Mouse (Mus musculus): ENCODE measurements around the gene Naa40.

Naa40 gene

DNA sequence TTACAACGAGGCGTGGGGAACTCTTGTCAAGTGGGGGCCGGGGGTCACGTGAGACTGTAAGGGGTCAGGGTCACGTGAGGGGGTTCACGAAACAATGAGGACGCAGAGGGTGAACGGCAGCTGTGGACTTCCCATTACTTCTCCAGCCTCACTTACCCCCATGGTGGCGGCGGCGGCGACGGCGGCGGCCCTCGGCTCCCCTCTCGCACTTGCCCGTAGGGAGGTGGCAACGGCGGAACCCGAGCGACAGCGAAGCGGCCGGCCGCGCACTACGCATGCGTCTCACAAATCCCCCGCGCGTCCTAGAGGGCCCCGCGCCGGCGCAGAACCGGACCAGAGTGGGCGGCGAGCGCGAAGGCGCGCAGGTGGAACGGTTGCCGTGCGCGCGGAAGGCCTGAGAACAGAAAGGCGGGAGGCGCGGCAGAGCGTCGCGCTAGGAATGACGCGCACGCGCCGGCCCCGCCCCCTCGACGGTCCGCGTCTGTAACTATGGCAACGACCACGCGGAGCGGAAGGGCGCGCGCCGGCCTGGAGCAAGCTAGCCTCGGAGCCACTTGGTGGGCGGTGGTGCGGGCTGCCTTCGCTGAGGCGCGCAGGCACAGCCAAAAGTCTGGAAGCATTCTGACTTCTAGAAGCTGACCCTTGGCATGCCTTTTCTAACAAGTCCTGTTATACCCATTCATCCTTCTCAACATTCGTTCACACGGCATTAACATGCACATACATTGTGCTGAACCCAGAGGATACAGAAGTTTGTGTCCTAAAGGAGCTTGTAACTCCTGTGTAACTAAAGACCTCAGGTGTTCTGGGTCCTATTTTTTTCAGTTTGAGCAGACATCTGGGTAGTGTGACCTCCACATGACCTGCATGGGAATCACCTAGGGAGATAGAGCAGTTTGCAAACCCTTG lies at the start of gene Naa40:
Gene Naa40, minus strand, starts transcription at position 402 of the 909 bp plus-strand sequence.
- peak; percentile 93 for DNase-seq (ENCODE audit: low read depth, low spot score)

- no peak for DNase-seq (ENCODE audit: low read depth, low spot score)
Observed at GRCm38 (mm10) chr19:7289767-7290166, 48.8 kb upstream of the Naa40 start.

DNA sequence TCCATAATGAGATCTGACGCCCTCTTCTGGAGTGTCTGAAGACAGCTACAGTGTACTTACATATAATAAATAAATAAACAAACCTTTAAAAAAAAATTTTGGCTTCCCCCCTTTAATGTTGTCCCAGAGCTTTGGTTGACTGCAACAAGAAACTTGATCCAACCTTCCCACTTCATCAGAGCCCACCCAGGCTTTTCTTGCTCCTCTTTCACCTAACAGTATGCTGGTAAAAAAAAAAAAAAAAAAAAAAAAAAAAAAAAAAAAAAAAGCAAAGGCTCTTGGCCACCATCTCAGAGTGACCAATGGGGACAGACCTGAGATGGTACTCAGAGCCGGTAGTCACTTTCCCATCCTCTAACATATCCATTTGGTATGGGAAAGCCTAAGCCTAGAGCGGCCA lies 47.3 kb upstream of the Naa40 start:
- no peak for DNase-seq (ENCODE audit: low read depth, low spot score)

DNA sequence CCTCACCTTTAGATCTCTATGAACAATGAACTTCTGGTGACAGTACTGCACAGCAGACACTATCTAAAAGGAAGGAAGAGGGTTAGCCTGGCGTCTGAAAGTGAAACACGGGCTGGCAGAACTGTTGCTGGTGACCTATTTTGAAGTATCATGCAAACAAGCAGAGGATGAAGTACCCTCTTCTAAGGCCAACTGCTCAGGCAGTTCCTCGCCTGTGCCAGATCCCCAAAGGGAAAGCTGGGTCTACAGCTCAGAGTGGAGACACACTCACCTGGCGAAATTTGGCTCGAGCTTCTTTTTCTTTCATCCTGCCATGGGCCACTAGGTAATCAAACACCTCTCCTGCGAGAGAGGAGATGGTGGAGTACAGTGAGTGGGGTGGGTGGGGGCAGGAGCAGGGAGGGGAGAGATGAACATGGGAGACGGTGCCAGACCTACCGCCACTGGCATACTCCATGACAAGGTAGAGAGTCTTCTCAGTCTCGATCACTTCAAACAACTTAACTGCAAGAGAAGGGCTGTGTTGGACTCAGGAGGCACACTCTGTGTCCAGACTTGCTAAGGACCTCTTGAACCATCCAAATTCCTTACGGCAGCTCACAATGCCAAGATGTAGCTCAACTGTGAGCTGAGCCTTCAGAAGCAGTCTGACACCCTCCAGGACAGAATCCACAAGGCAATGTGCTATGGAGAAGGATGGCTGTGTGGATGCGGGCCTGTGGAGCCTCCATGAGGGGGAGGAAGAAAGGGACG lies 45.8 kb upstream of the Naa40 start:
- no peak for DNase-seq (ENCODE audit: low read depth, low spot score)

DNA sequence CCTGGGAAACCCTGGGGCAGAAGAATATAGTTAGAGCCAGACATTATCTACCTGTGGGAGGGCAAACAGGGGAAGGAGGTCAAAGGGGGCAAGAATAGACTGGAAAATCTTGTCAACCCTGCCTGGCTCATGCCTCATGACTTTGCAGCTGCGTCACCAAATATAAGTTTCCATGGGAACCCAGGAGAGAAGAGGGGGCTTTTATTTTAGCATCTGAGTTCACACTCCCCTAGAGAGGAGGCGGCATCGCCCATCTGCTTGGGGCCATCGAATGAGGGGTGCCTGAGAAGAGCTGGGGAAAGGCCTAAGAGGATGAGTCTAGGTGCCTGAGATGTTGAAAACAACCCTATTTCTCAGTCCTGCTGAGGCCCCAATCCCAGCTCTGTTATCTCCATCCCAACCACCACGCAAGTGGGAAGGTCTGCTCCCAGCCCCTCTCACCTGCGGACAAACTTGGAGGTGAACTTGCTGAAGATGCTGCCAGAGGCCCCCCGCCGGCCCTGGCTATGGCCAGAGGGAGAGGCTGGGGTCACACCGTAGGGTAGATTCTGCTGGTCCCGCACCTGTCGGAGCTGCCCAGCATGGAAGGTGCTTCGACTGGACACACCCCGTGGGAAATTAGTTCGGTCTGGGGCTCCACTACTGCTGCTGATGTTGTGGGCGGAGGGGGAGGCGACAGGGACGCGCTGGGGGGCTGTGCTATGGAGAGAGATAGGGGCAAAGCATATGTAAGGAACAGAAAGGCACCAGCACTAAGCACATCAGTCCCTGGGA lies 39.8 kb upstream of the Naa40 start:
- DNase-seq (ENCODE audit: low read depth, low spot score) = peak; percentile 13

DNA sequence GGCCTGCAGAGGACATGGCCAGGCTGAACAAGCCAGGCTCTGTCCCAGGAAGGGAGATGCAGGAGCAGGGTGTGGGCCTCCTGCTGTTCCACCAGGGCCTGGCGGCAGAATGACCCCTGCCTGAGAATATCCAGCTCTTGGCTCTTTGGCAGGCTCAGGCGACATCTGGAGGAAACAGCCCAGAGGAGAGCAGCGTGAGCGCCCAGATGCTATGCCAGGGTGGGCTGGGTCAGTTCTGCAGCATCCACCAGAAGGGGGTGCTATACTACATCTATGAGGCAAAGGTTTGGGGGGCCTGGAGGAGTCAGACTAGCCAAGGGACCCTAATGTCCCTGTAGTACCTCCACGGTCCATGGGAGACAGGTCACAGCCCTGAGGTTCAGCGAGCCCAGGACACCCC lies 38.1 kb upstream of the Naa40 start:
- peak; percentile 72 for DNase-seq (ENCODE audit: low read depth, low spot score)

DNA sequence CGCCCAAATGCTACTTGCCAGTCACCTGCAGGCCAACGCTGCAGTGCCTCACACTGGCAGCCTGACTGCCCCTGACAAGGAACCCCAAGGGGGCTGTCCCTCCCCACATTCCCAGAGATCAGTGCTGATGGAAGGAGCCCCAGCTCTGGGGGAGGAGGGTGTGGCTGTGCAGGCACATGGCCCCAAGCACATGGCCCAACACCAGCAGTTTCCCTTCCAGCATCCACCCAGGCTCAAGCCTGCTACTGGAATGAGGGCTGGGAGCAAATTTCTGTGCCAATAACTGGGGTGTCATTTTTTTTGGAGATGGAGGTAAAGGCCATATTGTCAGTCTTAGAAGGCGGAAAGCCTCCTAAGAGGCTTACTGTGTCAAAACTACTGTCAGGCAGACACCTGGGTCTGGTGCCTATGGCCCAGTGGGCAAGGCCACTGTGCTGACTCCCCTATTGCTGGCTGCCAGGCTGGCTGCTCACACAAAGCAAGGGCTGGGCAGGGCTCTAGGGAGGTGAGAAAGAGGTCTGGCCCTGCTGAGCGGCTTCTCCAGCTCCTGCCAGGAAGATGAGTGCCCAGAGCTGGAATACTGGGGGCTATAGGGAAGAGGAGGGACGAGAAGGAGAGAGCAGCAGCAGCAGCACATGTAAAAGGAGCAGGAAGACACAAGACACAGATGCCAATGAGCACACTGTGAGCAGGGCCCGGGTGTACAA lies 37.4 kb upstream of the Naa40 start:
- peak; percentile 39 for DNase-seq (ENCODE audit: low read depth, low spot score)

- DNase-seq (ENCODE audit: low read depth, low spot score) = peak; percentile 48
Observed at GRCm38 (mm10) chr19:7276796-7277195, 35.8 kb upstream of the Naa40 start.

- peak; percentile 30 for DNase-seq (ENCODE audit: low read depth, low spot score)
Observed at GRCm38 (mm10) chr19:7276053-7276659, 35.2 kb upstream of the Naa40 start.

DNA sequence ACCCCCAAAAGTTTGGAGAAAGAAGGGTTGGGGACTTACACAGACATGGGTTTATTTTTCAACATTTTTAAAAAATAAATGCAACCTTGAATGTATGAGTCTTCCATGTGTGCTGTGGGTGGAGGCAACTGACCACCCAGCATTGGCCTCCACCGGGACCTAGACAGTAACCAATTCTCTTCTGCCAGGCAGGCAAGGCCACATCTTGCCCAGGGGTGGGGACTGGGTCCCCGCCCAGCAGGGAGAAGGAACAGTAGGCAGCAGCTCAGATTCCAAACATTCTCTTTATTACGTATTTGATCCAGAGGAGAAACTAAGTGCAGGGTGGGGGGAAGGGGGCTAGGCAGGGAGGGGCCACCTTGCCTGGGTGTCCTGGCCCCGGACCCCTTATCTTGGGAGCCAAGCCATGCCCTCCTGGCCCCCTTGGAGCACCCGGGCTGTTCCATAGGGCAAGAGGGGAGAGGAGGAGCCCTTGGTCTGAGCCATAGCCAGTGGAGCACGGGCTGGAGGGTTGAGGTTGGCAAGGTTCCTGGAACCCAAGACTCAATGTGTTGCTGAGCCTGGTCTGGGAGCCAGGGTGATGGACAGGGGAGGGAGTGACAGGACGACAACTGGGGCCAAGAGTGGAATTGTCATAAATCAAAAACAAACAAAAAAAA lies 34.3 kb upstream of the Naa40 start:
- peak; percentile 21 for DNase-seq (ENCODE audit: low read depth, low spot score)

DNA sequence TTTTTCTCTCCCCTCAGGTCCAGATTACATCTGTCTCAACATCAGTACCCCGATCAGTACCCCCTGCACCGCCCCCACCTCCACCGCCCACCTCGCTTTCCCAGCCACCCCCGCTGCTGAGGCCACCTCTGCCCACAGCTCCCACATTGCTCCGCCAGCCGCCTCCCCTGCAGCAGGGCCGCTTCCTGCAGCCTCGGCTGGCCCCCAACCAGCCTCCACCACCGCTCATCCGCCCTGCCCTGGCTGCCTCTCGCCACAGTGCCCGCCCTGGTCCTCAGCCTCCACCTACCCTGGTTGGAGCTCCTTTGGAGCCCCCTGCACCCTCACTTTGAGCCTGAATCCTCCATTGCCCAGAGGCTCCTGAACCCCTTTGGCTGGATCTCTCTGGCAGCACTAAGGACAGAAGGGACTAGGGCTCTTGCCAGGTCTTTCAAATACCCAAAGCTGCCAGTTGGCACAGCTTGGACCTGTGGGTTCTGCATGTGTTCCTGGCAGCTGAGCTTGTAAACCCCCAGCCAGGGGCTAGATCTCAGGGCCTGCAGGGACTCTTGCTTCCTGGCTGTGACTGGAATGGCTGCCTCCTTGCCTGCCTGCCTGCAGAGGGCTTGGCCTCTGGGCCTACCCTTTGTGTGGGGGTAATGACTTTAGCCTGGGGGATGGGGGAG lies 33.5 kb upstream of the Naa40 start:
- DNase-seq (ENCODE audit: low read depth, low spot score) = peak; percentile 46

- DNase-seq (ENCODE audit: low read depth, low spot score) = peak; percentile 61
Observed at GRCm38 (mm10) chr19:7273486-7273885, 32.5 kb upstream of the Naa40 start.

DNA sequence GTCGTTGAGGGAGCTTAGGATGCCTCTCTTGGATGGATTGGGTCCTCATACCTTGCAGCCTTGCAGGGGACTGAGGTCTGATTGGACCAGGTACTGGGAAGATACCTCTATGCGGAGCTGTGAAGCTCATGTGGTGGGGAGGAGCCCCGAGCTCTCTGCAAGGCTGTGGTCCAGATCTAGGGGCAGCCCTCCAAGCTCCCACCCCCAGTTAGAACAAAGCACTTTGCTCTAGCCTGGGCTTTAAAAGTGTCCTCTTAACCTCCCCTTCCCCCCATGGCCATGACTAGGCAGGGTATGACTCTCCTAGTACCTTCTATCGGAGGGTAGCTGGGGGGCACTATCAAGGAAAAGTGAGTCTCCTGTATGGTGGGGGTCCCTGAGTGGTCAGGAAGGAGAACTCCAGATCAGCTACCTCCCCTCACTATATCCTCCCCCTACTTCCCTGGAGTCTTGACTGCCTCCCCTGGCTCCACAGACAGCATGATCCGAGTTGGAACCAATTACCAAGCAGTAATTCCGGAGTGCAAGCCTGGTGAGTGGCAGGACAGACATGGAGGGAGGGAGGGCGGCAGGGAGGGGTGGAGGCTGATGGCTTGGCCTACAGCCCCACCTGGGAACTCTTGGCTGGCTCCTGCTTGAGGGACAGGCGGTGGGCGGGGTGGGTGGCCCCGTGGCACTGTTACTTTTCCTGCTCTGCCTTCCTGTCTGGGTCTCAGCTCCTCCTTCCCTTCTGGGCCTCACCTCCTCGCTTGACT lies 28.5 kb upstream of the Naa40 start:
- peak; percentile 66 for DNase-seq (ENCODE audit: low read depth, low spot score)

GRCm38 (mm10) chr19:7268722-7269090 lies 27.7 kb upstream of the Naa40 start:
- peak; percentile 90 for DNase-seq (ENCODE audit: low read depth, low spot score)

DNA sequence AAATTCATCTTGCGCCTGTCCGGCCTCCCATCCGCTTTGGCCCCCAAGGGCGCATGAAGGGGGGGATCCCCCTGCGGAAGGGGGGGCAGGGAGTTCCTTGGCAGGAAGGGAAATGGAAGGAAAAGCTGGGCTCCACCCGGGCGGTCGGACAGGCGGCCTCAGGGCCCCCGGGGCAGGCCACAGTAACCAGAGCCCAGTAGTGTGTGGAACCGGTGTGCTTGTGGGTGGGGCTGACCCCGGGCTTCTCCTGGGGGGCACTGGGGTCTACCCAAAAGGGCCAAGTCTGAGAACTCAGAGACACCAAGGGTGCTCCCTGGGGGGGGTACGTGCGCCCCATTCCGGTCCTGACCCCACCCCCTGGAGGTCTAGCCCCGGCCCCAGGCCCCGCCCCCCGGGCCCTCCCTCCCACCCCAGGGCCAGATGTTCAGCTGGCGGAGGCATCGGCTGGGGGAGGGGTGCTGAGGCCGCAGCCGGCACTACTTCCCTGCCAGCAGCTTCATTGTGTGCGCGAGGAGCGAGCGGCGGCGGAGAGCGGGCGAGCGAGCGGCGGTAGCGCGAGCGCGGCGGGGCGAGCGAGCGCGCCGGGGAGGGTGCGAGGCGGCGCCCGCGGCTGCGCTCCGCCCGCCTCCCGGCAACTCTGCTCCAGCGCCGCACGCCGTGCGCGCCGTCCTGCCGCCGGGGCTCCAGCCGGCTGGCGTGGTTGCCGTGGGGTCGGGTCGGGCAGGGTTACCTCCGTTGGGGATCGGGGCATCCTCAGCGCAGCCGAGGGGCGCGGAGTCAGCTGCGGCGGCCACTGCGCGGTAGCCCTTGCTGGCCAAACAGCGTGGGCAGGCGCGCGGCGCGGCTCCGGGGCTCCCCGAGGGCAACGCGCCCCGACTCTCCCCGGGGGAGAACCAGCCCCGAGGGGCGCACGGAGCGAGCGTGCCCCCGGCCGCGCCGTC lies 27.1 kb upstream of the Naa40 start:
- peak; percentile 86 for DNase-seq (ENCODE audit: low read depth, low spot score)

DNA sequence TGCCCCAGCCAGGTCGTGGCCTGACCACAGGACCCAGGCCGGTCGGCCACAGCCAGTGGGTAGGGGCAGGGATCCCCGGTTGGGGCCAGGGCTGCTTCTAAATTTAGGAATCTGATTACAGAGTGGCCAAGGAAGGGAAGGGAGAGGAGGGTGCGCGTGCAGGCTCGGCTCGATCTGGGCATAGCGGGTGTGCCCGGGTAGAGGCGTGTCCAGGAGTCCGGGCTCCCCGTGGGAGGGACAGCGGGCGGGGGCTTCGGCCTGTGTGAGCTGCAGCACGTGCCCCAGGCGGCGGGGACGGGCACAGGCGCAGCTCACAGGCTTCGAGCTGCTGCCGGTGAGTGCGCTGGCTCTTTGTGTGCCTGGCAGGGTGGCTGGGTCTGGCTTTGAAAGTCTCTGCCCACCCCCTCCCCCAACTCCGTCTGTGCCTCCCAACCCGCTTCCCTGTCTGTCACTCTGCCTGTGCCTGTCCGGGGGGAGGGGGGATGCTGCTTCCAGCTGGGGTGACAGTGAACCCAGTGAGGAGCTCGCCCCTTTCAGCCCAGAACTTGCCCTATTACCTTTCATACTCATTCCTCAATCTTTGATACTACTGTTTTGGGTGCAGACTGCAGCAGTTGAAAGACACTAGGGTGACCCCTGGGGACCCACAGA lies 26.2 kb upstream of the Naa40 start, which contains the start of gene Rcor2:
Gene Rcor2, plus strand, starts transcription at position 235 of the 651 bp plus-strand sequence.
- peak; percentile 76 for DNase-seq (ENCODE audit: low read depth, low spot score)

DNA sequence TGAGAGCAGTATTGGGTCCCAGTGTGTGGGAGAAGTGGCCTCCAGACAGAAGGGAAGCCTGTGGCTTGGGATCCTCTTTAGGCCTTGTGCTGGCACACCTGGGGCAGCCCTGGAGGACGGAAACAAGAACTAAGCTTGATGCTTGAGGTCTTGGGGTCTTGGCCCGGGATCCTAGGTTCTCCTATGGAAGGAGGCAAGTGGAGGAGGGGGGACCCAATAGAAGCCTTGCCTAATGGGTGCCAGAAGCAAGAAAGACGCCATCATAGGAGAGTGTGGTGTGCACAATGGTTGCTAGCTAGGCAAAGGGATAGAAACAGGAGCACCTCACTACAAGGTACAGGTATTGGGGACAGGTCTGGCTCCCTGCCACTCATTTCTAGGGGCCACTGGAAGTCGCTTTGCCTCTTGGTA lies 25.4 kb upstream of the Naa40 start:
- DNase-seq (ENCODE audit: low read depth, low spot score) = peak; percentile 32
